Mouse (Mus musculus) kidney, postnatal 0 days (tissue): ENCODE measurements around the gene Tacr2. TPM values are rescaled to one million over a fixed set of nuclear protein-coding genes. Genes with fewer than 3 reads are reported as not detected.

Source experiments
- ATAC-seq: fragments of 200-750 bp; cut with Nextera tagmentation; replicated peaks from 2 replicates; pipeline ENCODE4 v1.8.0; 2017; ENCODE audit warnings: low read depth, moderate number of reproducible peaks, moderate TSS enrichment, moderate library complexity; ENCODE audit not compliant: low FRiP score
- DNase-seq: peaks from one replicate; pipeline ENCODE4 v3.0.0-alpha.2; 2016; ENCODE audit warnings: low spot score
- H3K27ac ChIP-seq: fragments of 300-500 bp; sonication (generic); 2 replicates; pipeline ENCODE4 v1.5.1; 2014; ENCODE audit warnings: mild to moderate bottlenecking
- H3K27me3 ChIP-seq: fragments of 300-500 bp; sonication (generic); 2 replicates; pipeline ENCODE4 v1.6.1; 2014; ENCODE audit warnings: low read length, mixed read lengths; ENCODE audit not compliant: insufficient read depth
- H3K36me3 ChIP-seq: fragments of 300-500 bp; sonication (generic); 2 replicates; pipeline ENCODE4 v1.6.1; 2014; ENCODE audit warnings: low read length, mixed read lengths; ENCODE audit not compliant: insufficient read depth
- H3K4me1 ChIP-seq: fragments of 300-500 bp; sonication (generic); replicated peaks from 2 replicates; pipeline ENCODE4 v1.6.1; 2014; ENCODE audit warnings: antibody characterized with exemption, low read length, mixed read lengths; ENCODE audit not compliant: insufficient read depth
- H3K4me2 ChIP-seq: fragments of 300-500 bp; sonication (generic); 2 replicates; pipeline ENCODE4 v1.6.1; 2014; ENCODE audit warnings: mild to moderate bottlenecking, low read length, moderate library complexity, mixed read lengths
- H3K4me3 ChIP-seq: fragments of 300-500 bp; sonication (generic); replicated peaks from 2 replicates; pipeline ENCODE4 v1.5.1; 2014; ENCODE audit warnings: low read depth, low read length
- H3K9ac ChIP-seq: fragments of 300-500 bp; sonication (generic); 2 replicates; pipeline ENCODE4 v1.6.1; 2014; ENCODE audit warnings: low read depth, low read length
- H3K9me3 ChIP-seq: fragments of 300-500 bp; sonication (generic); replicated peaks from 2 replicates; pipeline ENCODE4 v1.6.1; 2016; ENCODE audit warnings: low read length, inconsistent platforms, mixed read lengths
- CTCF ChIP-seq: IDR thresholded peaks from 2 replicates; pipeline ENCODE4 v1.5.1; 2016; ENCODE audit warnings: antibody characterized with exemption, low read depth, mild to moderate bottlenecking, moderate library complexity
- WGBS: fragments of 180-500 bp; shearing (Covaris S2); extraction: QIAGEN DNeasy Blood & Tissue Kit; methylation state at CpG from one replicate; pipeline ENCODE4 v1.1.7; 2014; 5-methylcytosine and 5-hydroxymethylcytosine counted together
- polyA plus RNA-seq: library from polyadenylated mRNA; unstranded; fragments of >200 nt; fragmentation: Nextera tagmentation; extraction: Ambion mirVana; gene quantifications from 2 replicates; pipeline ENCODE4 v1.2.1, GENCODE M21; 2015

Tacr2 gene
- polyA plus RNA-seq, 1 experiment from 2014 or later = not detected

DNA sequence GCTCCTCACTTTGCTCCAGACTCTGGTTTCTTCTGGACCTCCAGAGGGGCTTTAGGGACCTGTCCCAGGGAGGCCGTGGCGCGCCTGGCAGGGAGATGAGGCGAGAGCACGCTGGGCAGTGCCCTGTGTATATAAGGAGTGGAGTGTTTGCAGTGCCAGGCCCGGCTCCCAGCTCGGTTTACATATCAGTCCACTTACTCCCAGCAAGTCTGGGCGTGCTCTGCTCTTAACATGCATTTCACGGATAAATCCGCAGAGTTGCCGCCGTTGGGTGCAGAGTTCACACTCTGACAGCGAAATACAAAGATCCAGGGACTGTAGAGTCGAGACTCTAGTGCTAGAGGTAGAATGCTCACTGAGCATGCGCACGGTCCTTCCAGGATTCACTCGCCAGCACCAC, 29.5 kb upstream of the Tacr2 start:
- no peak overlapping the region for H3K4me3 ChIP-seq
- H3K4me1 ChIP-seq = peaks cover 11% of the 10 kb centered on the region; the same call in 1 of the 2 replicates
- H3K27me3 ChIP-seq = no peaks in the 10 kb centered on the region
- no peak for DNase-seq
- H3K9ac ChIP-seq = no peak overlapping the region
- TF ChIP-seq CTCF = no peak
- no peaks in the 10 kb centered on the region for H3K9me3 ChIP-seq
- H3K36me3 ChIP-seq = no peaks in the 10 kb centered on the region
- H3K27ac ChIP-seq = no peak overlapping the region
- no peak for ATAC-seq
- 73% methylated on average over 17 of the region's 17 CpGs for WGBS
- no peak overlapping the region for H3K4me2 ChIP-seq

DNA sequence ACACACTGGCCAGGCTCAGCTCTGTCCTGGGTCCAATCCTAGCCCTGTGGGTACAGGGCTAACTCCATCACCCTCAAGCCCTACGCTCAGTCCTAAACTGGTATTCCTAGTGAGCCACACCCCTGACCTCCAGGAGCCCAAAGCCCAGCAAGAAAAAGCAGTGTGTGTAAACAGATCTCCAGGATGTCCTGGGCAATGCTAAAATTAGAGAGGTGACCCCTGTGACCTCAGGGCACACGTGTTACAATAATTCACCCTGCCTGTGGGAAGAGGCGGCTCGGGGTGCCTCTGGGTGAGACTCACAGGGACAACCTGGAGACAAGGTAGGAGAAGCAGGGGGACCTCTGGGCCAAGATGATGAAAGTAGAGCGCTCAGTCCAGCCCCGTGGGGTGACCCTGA, 28.0 kb upstream of the Tacr2 start:
- Histone ChIP-seq H3K4me3 (no peak overlapping the region), H3K9me3 (no peaks in the 10 kb centered on the region), H3K27me3 (no peaks in the 10 kb centered on the region), H3K27ac (no peak overlapping the region), H3K9ac (no peak overlapping the region), H3K4me2 (no peak overlapping the region), H3K4me1 (0 out of 2 replicates have a peak, but pooled peaks cover 5% of the 10 kb centered on the region), H3K36me3 (no peaks in the 10 kb centered on the region)
- DNase-seq = no peak
- 51% methylated on average over 6 of the region's 6 CpGs for WGBS
- no peak for TF ChIP-seq CTCF
- no peak for ATAC-seq

DNA sequence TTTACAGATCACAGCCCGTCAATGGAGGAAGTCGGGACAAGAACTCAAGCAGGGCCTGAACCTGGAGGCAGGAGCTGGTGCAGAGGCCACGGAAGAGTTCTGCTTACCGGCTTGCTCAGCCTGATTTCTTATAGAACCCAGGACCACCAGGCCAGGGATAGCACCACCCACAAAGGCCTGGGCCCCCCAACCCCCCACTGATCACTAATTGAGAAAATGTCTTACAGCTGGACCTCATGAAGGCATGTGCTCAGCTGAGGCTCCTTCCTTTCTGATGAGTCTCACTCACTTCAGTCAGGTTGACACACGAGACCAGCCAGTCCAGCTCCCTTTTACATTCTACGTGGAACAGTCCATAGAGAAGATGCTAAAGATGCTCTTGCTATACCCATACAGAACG, 26.4 kb upstream of the Tacr2 start:
- no peaks in the 10 kb centered on the region for H3K27me3 ChIP-seq
- no peak for TF ChIP-seq CTCF

DNA sequence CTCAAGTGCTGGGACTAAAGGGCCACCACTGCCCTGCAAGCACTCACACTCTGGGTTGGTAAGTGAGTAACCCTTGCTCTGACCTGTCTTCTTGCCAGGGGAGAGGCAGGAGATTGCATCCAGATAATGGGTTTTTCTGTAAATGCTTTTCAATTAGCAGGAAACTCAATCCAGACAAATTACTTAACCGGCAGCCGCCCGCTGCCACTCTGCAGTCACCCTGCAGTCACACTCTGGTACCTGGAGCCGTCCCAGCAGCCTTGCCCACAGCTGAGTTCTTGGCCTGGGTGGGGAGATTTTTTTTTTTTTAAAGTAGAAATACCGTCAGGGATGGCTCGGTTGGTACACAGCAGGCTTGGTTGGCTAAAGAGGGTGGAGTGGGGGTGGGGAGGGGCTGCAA, 24.1 kb upstream of the Tacr2 start:
- no peaks in the 10 kb centered on the region for H3K27me3 ChIP-seq
- ATAC-seq (no peak), DNase-seq (no peak)
- H3K27ac ChIP-seq = no peak overlapping the region
- no peak for TF ChIP-seq CTCF
- 24% methylated on average over 6 of the region's 6 CpGs for WGBS
- no peaks in the 10 kb centered on the region for H3K9me3 ChIP-seq
- no peaks in the 10 kb centered on the region for H3K36me3 ChIP-seq
- no peak overlapping the region for H3K4me2 ChIP-seq
- H3K9ac ChIP-seq = no peak overlapping the region
- H3K4me1 ChIP-seq = 0 out of 2 replicates have a peak, but pooled peaks cover 10% of the 10 kb centered on the region
- H3K4me3 ChIP-seq = no peak overlapping the region

More for the DNA sequence above, 26.4 kb upstream of the Tacr2 start:
- Histone ChIP-seq H3K9ac (no peak overlapping the region), H3K36me3 (no peaks in the 10 kb centered on the region), H3K4me2 (no peak overlapping the region), H3K27ac (no peak overlapping the region), H3K9me3 (no peaks in the 10 kb centered on the region), H3K4me1 (0 out of 2 replicates have a peak, but pooled peaks cover 5% of the 10 kb centered on the region), H3K4me3 (no peak overlapping the region)
- DNase-seq (no peak), ATAC-seq (no peak)
- WGBS = 81% methylated on average over 7 of the region's 7 CpGs

DNA sequence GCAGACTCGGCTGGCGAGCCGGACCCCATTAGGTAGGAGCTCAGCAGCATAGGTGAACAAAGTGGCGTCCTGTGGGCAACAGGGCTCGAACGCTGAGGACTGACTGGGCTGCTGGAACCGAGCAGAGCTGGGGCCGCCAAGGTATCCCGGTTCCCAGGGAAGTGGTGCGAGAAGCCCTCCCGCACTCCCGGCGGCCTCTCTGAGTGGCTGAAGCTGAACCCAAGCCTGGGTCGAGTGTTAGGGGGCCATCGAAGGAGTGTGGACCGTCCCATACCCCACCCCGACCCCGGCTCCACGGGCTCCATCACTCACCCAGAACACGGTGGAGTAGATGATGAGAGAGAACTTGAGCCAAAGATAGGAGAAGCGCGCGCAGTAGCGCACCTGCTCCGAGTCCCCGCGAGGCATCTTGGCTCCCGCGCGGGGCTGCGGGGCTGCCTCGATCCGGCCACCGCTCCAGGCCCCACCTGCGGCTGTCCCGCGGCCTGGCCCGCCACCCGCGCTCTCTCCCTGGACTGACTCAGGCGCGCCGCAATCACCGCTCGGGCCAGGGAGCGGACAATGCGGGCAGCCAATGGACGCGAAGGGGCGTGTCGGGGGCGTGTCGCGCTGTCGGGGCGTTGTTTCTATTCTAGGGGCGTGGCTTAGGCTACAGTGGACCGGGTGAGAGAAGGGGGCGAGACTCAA, 21.4 kb upstream of the Tacr2 start, which contains the start of gene Tspan15:
Gene Tspan15 (minus strand): TSS at position 544 of the 687 bp plus-strand sequence.
- TF ChIP-seq CTCF = no peak
- Histone ChIP-seq H3K4me3 (peak within 1 kb of the TSS; percentile 45), H3K4me2 (peak within 1 kb of the TSS; percentile 89), H3K4me1 (0 out of 2 replicates have a peak, but pooled peaks cover 10% of the 10 kb centered on the region), H3K27me3 (no peaks in the 10 kb centered on the region), H3K36me3 (no peaks in the 10 kb centered on the region), H3K9me3 (no peaks in the 10 kb centered on the region), H3K27ac (peak within 1 kb of the TSS; percentile 20), H3K9ac (peak within 1 kb of the TSS; percentile 66)
- under 1% methylated on average over 59 of the region's 59 CpGs for WGBS
- DNase-seq (peak; percentile 97), ATAC-seq (peak; percentile 94)

DNA sequence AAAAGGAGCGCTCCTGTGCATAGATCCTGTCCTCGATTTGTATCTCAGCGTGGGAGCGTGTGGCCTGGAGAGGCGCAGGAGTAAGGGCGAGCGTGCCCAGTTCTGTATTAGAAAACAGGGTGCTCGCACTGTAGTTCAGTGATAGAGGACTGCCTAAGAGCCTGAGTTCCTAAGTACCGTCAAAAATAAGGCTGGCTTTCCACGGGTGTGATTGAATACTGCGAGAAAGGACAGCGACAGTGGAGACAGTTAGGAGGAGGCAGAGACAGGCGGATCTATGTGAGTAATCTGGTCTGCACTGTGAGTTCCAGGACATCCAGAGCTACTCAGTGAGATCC, 20.9 kb upstream of the Tacr2 start:
- Histone ChIP-seq H3K9me3 (no peaks in the 10 kb centered on the region), H3K4me1 (0 out of 2 replicates have a peak, but pooled peaks cover 10% of the 10 kb centered on the region), H3K27me3 (no peaks in the 10 kb centered on the region), H3K36me3 (no peaks in the 10 kb centered on the region), H3K9ac (no peak overlapping the region), H3K4me2 (peak overlapping the region; percentile 89), H3K27ac (peak overlapping the region; percentile 20; the same call in 1 of the 2 replicates), H3K4me3 (peak overlapping the region; percentile 45; the same call in 1 of the 2 replicates)
- TF ChIP-seq CTCF = no peak
- WGBS = under 1% methylated on average over 13 of the region's 13 CpGs
- DNase-seq = no peak
- ATAC-seq = no peak; the same call in 1 of the 2 replicates

DNA sequence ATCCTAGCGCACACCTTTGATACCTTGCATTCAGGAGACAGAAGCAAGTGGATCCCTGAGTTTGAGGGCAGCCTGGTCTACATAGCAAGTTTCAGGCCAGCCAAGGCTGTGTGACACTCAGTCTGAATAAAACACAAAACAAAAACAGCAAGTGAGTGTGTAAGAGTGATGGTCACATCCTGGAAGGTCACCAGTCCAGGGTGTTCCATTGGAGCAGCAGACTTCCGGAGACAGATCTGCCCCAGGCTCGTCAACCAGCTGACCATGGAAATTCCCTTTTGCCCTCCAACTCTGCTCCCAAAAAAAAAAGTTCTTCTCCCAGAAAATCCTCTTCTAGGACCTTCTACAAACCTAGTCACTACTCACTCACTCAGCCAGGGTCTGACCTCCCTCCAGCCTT, 20.4 kb upstream of the Tacr2 start:
- Histone ChIP-seq H3K36me3 (no peaks in the 10 kb centered on the region), H3K27ac (peak overlapping the region; percentile 20), H3K4me3 (no peak overlapping the region), H3K9ac (no peak overlapping the region), H3K4me1 (0 out of 2 replicates have a peak, but pooled peaks cover 10% of the 10 kb centered on the region), H3K4me2 (no peak overlapping the region), H3K9me3 (no peaks in the 10 kb centered on the region), H3K27me3 (no peaks in the 10 kb centered on the region)
- 57% methylated on average over 3 of the region's 3 CpGs for WGBS
- no peak for TF ChIP-seq CTCF
- DNase-seq (no peak), ATAC-seq (no peak)
